Mouse (Mus musculus) olfactory bulb, adult 2 months (tissue): ENCODE results near the gene Dixdc1. TPM values are rescaled to one million over a fixed set of nuclear protein-coding genes. Genes with fewer than 3 reads are reported as not detected.

Source experiments
- H3K27ac ChIP-seq: fragments of 200-500 bp; 2 replicates; pipeline ENCODE4 v1.5.1; 2012; ENCODE audit warnings: low read depth, low read length; ENCODE audit not compliant: insufficient read depth
- H3K4me1 ChIP-seq: fragments of 200-500 bp; 2 replicates; pipeline ENCODE4 v1.6.1; 2012; ENCODE audit warnings: low read length; ENCODE audit not compliant: control insufficient read depth, insufficient read depth
- H3K4me3 ChIP-seq: fragments of 200-500 bp; 2 replicates; pipeline ENCODE4 v1.5.1; 2012; ENCODE audit warnings: mild to moderate bottlenecking, low read depth, low read length, moderate library complexity; ENCODE audit not compliant: insufficient read depth
- CTCF ChIP-seq: fragments of 200-500 bp; IDR thresholded peaks from 2 replicates; pipeline ENCODE4 v1.5.1; 2012; ENCODE audit warnings: low read depth, mild to moderate bottlenecking, low read length, moderate library complexity; ENCODE audit not compliant: insufficient read depth
- POLR2A ChIP-seq: fragments of 200-500 bp; IDR thresholded peaks from 2 replicates; pipeline ENCODE4 v1.6.1; 2012; ENCODE audit warnings: mild to moderate bottlenecking, low read depth, low read length, moderate library complexity; ENCODE audit not compliant: insufficient read depth
- WGBS: fragments of 180-500 bp; shearing (Covaris S2); methylation state at CpG from one replicate; pipeline ENCODE4 v1.1.7; 2018; 5-methylcytosine and 5-hydroxymethylcytosine counted together
- polyA plus RNA-seq: library from polyadenylated mRNA; stranded (reverse); fragments of >200 nt; gene quantifications from 2 replicates; pipeline ENCODE4 v1.2.4, GENCODE M21; 2012; ENCODE audit warnings: low replicate concordance; ENCODE audit not compliant: missing spikeins, insufficient read depth, insufficient read length

Dixdc1 gene
- polyA plus RNA-seq, 1 experiment: not detected

DNA sequence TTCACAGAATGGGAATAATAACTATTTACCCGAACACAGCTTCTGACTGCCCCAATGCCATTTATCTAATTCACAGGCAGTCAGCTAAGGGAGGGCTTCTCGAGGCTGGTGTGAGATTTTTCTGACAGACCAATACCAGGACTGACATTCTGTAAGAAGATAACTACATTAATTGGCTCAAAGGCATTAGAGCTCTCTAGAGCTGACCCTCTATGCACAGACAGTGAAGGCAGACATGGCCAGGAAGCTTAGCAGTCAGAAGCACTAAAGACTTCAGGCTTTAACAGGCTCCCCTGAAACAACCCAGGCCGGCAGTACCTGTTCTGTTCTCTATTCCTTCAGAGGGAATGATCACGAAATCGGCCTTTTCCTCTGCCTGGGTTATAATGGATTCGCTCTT lies 44.2 kb downstream of the Dixdc1 start:
- WGBS: 82% methylated on average over 6 of the region's 6 CpGs
- Histone ChIP-seq H3K4me3 (no peak overlapping the region), H3K4me1 (peaks cover 3% of the 10 kb centered on the region), H3K27ac (no peak overlapping the region)
- no peak for TF ChIP-seq POLR2A
- TF ChIP-seq CTCF: no peak

DNA sequence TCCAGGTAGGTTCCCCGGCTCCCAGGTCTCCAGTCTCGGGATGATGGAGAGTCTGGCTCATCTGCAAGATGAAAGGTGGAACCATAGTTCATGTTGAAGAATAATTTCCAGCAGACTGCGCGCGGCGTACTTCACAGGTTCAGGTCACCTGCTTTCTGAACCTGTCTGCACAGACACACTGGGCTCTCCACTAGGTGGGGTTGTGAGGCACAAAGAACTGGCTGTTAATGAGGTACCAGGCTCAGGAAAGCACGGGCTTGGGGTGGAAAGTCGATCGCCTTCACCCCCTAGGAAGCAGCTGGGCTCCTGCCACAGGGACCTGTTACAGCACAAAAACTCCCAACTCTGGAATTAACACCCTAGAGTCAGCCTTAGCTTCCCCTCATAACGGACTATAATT lies 45.7 kb downstream of the Dixdc1 start:
- Histone ChIP-seq H3K4me1 (peaks cover 3% of the 10 kb centered on the region), H3K27ac (no peak overlapping the region), H3K4me3 (no peak overlapping the region)
- 39% methylated on average over 10 of the region's 10 CpGs for WGBS
- TF ChIP-seq CTCF (peak; percentile 28; the same call in 1 of the 2 replicates), POLR2A (no peak)

DNA sequence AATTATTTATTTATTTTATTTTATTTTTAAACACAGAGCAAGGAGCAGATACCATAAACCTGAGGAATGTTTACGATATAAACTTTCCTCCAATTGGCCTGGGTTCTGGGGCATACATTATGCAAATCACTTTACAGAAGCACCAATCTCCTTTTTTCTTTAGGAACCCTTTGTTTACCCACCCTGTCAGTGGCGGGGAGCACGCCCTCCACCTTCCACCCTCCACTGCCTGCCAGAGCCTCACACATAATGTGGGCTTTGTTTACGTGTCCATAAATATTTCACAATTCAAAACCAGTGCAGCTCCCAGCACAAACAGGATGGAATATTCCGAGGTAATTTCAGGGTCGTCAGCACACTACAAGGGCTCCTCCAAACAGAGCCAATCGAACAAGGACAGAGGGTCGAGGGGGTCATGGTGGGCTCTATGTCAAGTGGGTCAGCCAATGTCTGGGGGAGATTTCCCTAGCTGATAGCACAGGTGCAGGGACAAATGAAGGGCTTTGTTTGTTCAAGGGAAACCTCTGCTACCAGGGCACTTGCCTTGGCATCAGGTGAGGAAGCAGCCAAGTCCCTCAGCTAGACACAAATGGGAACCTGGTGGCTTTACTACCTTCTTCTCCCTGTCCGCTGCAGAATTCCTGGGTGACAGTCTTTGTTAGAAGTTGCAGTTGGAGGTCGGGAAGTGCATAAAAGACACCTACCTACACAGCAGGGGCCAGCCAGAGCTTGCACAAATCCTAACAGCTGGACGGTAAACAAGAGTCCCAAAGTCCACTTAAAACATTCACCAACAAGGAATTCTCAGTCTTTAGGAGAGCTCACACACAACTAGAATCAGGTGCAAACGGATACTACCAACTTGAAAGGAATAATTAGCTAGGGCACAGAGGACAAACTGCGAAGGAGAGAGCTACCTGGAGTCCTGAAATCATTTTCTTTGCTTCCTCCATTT lies 46.4 kb downstream of the Dixdc1 start:
- peaks cover 3% of the 10 kb centered on the region for H3K4me1 ChIP-seq
- H3K4me3 ChIP-seq: no peak overlapping the region
- H3K27ac ChIP-seq: no peak overlapping the region
- TF ChIP-seq CTCF: no peak
- TF ChIP-seq POLR2A: no peak
- WGBS: 48% methylated on average over 13 of the region's 13 CpGs

DNA sequence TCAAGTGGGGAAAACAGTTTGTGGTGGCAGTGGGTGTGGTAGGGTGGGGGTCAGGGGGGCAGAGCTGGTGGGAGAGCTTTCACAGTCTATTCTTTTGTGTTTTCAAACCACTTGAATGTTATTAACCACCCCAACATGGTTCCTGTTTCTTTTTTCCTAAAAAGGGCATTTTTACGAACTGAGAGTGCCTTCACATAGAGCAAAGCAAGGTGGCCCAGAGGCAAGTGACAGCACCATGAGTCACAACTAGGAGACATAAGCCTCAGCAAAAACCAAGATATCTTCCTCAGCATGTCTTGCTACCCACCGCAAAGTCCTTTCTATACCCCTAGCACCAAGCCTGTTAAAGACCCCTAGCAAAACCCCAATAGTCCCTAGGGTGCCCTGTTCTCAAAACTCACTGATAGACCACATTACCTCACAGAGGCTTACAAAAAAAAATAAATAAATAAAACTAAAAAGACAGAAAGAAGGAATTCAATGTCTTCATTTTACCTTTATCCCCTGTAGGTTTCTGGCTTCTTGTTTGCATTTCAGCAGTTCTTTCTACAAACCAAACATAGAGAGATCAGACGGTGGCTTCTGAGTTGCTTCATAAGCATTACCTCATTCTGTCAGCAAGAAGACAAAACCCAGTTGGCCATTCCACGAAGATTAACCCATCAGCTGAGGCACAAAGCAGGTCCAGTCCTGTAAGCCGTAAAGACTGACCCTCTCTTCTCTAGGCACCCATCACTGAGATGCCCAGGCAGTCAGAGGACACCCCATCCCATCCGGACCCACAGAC lies 52.3 kb downstream of the Dixdc1 start:
- no peaks in the 10 kb centered on the region for H3K4me1 ChIP-seq
- H3K27ac ChIP-seq: no peak overlapping the region
- WGBS: 73% methylated on average over 6 of the region's 6 CpGs
- TF ChIP-seq POLR2A: no peak
- no peak for TF ChIP-seq CTCF
- H3K4me3 ChIP-seq: no peak overlapping the region

DNA sequence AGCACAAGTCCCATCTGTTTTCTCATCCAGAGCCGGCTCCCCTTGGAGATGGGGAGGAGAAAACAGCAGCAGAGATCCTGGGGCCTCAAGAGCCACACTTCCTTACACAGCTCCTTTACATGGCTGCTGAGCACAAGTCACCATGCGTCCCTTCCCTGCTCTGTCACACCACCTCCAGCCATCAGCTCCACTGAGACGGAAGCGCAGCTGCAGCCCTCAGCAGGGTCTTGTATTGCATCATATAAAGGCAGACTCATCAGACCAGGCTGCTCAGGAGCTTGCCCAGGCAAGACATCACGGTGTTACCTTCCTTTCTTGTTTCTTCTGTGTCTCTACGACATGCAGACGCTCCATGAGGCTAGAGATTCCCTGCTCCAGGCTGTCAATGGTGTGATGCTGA lies 57.6 kb downstream of the Dixdc1 start:
- TF ChIP-seq CTCF (no peak), POLR2A (no peak)
- Histone ChIP-seq H3K4me1 (no peaks in the 10 kb centered on the region), H3K27ac (no peak overlapping the region), H3K4me3 (no peak overlapping the region)
- 75% methylated on average over 7 of the region's 7 CpGs for WGBS

GRCm38 (mm10) chr9:50679406-50679805 lies 59.9 kb downstream of the Dixdc1 start:
- WGBS: 76% methylated on average over 1 of the region's 1 CpGs
- no peaks in the 10 kb centered on the region for H3K4me1 ChIP-seq
- H3K27ac ChIP-seq: no peak overlapping the region
- no peak overlapping the region for H3K4me3 ChIP-seq
- TF ChIP-seq POLR2A (no peak), CTCF (no peak)

GRCm38 (mm10) chr9:50674771-50675170 lies 64.5 kb downstream of the Dixdc1 start:
- no peak overlapping the region for H3K27ac ChIP-seq

GRCm38 (mm10) chr9:50670690-50671089 lies 68.6 kb downstream of the Dixdc1 start:
- no peak overlapping the region for H3K27ac ChIP-seq
- no peak for TF ChIP-seq CTCF
- no peak for TF ChIP-seq POLR2A
- WGBS: 30% methylated on average over 5 of the region's 5 CpGs
- no peaks in the 10 kb centered on the region for H3K4me1 ChIP-seq
- no peak overlapping the region for H3K4me3 ChIP-seq

More at GRCm38 (mm10) chr9:50674771-50675170, 64.5 kb downstream of the Dixdc1 start:
- no peak for TF ChIP-seq CTCF
- WGBS: 21% methylated on average over 1 of the region's 1 CpGs
- Histone ChIP-seq H3K4me3 (no peak overlapping the region), H3K4me1 (no peaks in the 10 kb centered on the region)
